Mouse (Mus musculus) layer of hippocampus, postnatal 36 days (tissue): ENCODE data around the gene Lrr1. TPM values are rescaled to one million over a fixed set of nuclear protein-coding genes. Genes with fewer than 3 reads are reported as not detected.
A peak's percentile ranks its signal among the peaks of the same experiment; 100 is the strongest.
"Not testable (repeated sequence)": the region's sequence is repeated elsewhere in the genome, so short reads cannot be mapped to it uniquely, and the experiment has no call there.

Experiments used
- DNase-seq, 2 experiments: peaks; one replicate each; pipeline ENCODE4 v3.0.0; 2022
- total RNA-seq, 2 experiments: library from RNA; stranded (reverse); gene quantifications; 2 replicates each; pipeline ENCODE4 v1.2.3; 2021

The Lrr1 gene
- total RNA-seq, 2 experiments from 2014 or later, result not detected

DNA sequence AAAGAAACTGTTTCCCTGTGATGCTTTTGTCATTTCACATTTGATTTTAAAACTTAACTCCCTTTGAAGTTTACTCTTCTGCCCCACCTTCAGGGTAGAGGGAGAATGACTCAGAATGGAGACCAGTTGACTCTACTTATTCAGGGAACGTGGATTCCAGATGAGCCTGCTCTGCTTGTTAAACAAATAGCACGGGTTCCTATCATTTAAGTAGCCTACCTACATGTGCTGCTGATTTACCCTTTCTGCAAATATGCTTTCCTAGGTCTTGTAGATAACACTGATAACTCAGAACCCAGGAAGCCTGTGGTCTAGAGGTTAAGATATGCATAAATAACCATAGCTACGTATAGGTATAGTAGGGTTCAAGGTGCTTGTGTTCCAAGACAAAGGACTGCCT lies 3.7 kb upstream of the Lrr1 start:
- DNase-seq, result no peak

DNA sequence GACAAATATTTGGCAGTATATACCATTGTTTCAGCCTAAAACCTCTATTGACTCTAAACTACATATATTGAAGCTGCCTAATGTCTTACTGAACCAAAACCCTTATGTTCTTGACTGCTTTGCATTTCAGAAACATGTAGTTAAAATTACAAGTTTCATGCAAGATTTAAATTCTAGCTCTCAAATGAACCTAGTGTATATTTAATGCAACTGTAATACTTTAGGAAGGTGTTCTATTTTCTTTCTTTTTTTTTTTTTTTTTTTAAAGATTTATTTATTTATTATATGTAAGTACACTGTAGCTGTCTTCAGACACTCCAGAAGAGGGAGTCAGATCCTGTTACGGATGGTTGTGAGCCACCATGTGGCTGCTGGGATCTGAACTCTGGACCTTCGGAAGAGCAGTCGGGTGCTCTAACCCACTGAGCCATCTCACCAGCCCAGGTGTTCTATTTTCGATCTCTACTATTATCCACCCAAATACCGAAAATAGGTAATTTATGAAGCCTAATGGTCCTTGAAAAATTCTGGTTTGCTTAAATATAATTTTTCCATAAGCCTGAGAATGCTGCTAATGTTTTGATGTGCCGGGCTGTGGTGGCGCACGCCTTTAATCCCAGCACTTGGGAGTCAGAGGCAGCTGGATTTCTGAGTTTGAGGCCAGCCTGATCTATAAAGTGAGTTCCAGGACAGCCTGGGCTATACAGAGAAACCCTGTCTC lies 1.6 kb upstream of the Lrr1 start:
- DNase-seq, result not testable (repeated sequence)

- DNase-seq, result no peak
Observed at GRCm38 (mm10) chr12:69167656-69168460, 756 bp upstream of the Lrr1 start.

GRCm38 (mm10) chr12:69171307-69171706 lies 2.7 kb downstream of the Lrr1 start:
- no peak for DNase-seq

- no peak for DNase-seq
Observed at GRCm38 (mm10) chr12:69175975-69176374, 7.4 kb downstream of the Lrr1 start.

DNA sequence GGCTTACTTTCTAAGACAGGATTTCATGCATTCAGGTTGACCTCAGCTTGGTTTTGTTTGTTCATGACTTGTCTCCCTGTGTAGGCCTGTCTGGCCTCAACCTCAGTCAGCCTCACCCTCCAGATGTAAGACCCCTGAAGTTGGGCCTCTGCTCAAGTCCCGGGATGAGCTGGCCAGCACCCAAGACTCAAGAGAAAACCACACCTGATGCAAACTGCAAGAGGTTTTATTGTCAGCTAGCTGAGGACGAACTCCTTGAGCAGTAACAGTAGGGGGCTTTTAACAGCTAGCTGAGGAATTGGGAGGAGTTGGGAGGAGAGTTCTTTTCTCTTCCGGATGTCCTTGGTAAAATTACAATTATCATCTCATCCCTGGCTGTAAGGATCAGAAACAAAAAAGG lies 8.9 kb downstream of the Lrr1 start:
- no peak for DNase-seq

GRCm38 (mm10) chr12:69179371-69179770 lies 10.8 kb downstream of the Lrr1 start:
- no peak for DNase-seq

- no peak for DNase-seq
Observed at GRCm38 (mm10) chr12:69181800-69182199, 13.2 kb downstream of the Lrr1 start.

GRCm38 (mm10) chr12:69183583-69184308 lies 15.1 kb downstream of the Lrr1 start, which contains the start of the genes Rpl36al and Mgat2:
TSS of gene Rpl36al (minus strand) at chr12:69184083.
TSS of gene Mgat2 (plus strand) at chr12:69184157.
- peak; percentile 98 to 99 for DNase-seq

- peak in 1 of 2 experiments; percentile 63 for DNase-seq
Observed at GRCm38 (mm10) chr12:69184342-69185295, 16.0 kb downstream of the Lrr1 start.

GRCm38 (mm10) chr12:69185371-69185770 lies 16.8 kb downstream of the Lrr1 start:
- DNase-seq, result no peak

GRCm38 (mm10) chr12:69186811-69187471 lies 18.3 kb downstream of the Lrr1 start:
- DNase-seq, result no peak

DNA sequence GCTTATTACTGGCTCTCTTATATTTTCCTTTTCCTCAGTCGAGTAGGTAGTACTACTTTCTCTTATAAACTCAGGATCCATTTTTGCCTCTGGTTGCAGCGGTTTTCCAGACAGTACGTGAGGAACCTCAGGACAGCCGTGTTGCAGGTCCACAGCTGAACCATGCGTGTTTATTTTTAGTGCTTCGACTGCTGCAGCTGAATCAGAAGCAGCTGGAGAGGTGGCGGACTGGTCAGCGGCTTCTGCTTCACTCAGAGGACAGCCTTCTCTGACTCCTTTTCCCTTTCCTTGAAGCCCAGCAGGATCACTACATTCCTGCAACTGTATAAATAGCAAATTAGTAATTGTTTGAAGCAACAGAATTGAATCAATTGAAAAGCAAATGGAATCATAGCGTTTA lies 21.5 kb downstream of the Lrr1 start:
- DNase-seq, result no peak

- DNase-seq, result no peak
Observed at GRCm38 (mm10) chr12:69190522-69190921, 21.9 kb downstream of the Lrr1 start.

DNA sequence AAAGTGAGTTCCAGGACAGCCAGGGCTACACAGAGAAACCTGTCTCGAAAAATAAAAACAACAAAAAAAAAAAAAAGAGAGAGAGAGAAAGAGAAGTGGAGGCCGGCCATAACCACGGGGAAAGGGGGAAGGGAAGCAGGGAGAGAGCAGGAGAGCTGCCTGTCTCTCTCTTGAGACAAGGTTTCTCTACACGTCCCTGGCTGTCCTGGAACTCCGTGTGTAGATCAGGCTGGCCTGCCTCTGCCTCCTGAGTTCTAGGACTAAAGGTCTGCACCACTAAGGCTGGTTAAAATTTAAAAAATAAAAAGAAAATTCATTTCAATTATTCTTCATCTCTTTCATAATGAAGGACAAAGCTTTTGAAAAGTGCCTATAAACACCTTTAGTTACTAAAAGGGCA lies 22.8 kb downstream of the Lrr1 start:
- no peak for DNase-seq

DNA sequence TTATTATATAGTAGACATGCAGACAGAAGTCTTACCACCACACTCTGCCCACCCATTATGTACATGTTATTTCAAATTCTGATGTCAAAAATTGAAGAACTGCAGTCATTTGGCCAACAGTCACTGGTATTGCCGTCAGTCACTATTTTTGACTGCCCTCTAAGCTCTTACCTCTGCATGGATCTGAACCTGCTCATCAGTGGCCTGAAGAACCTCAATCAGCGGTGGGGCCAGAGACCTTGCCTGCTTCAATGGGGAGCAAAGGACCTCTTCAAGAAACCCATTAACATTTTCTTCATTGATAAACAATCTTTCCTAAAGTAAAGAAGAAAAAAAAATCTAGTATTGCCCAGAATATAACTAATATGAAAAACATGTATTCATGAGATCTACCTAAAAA lies 24.0 kb downstream of the Lrr1 start:
- DNase-seq, result no peak

GRCm38 (mm10) chr12:69196444-69197377 lies 28.1 kb downstream of the Lrr1 start, which contains the start of gene Gm49383:
TSS of gene Gm49383 (minus strand) at chr12:69197104.
- peak; percentile 65 to 77 for DNase-seq

DNA sequence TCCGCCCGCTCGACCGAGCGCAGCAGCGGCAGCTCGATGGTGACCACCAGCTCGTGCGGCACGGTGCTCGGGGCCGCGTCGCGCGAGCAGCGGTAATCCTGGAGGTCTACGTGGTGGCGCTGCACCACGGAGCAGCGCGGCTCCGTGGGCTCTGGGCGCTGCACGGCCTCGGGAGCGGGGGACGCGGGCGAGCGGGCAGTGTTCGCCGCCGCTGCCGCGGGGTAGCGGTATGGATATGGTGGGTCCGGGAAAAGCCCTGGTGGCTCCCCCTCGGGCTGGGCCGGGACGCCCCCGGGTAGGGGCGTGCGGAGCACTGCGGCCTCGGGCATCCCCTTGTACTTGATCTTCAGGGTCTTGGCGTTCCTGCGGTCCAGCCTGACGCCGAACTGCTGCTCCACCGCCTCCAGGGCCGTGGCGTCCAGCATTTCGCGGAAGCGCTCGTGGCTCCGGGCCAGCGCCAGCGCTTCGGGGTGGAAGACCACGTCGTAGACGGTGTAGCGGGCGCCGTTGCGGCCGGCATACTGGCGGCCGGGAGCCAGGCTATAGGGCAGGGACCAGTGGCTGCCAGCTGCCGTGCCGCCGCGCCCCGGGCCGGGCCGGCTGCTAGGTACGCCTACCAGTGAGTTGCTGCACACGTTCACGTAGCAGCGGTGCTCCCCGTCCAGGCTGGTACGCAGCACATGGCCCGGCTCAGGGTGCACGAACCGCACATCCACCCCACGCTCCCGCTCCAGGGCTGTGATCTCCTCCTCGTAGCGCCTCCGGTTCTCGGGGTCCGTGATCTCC lies 29.0 kb downstream of the Lrr1 start:
- peak; percentile 42 to 48 for DNase-seq

GRCm38 (mm10) chr12:69198164-69198535 lies 29.5 kb downstream of the Lrr1 start, which contains the start of gene Dnaaf2:
TSS of gene Dnaaf2 (minus strand) at chr12:69198429.
- peak; percentile 61 to 70 for DNase-seq
